ENCODE assay signal across 18 mouse cellular contexts in genomic region chr17:78261684-78262083, GRCm38 (mm10).
"Had no signal": no experiment of that assay in that cellular context is flagged by ENCODE, and none has a peak within 500 bp of the region (broad histone marks: within the 10 kb centered on the region; RNA-seq: fewer than 3 reads in every experiment).

No protein-coding gene starts in this region.

- ATAC-seq: liver, postnatal 0 days had no signal

- H3K27me3 ChIP-seq: kidney, embryonic 15.5 days; limb, embryonic 12.5 days; limb, embryonic 15.5 days had no signal

- H3K4me2 ChIP-seq: kidney, embryonic 15.5 days; limb, embryonic 12.5 days; limb, embryonic 15.5 days; liver, embryonic 11.5 days; midbrain, embryonic 11.5 days had no signal

- H3K9me3 ChIP-seq: kidney, embryonic 15.5 days; limb, embryonic 12.5 days; limb, embryonic 15.5 days had no signal

- H3K4me3 ChIP-seq: kidney, embryonic 15.5 days; limb, embryonic 12.5 days; limb, embryonic 15.5 days had no signal

- H3K27ac ChIP-seq: kidney, embryonic 15.5 days; limb, embryonic 12.5 days; limb, embryonic 15.5 days; liver, embryonic 14.5 days had no signal

- DNase-seq: kidney, adult 11 months; kidney, adult 8-10 months; kidney, postnatal 10 days; kidney, postnatal 36 days; left cerebral cortex, postnatal 4 days; liver, postnatal 0 days; lung, postnatal 4 days; midbrain, embryonic 14.5 days; right cerebral cortex, adult 18-20 months; right cerebral cortex, postnatal 14 days; right cerebral cortex, postnatal 4 days; thymus, postnatal 25 days had no signal

- H3K36me3 ChIP-seq: kidney, embryonic 15.5 days; limb, embryonic 12.5 days had no signal

- H3K9ac ChIP-seq: kidney, embryonic 15.5 days; limb, embryonic 12.5 days; limb, embryonic 15.5 days; liver, embryonic 14.5 days; liver, postnatal 0 days had no signal
